In genomic region chr1:39691061-39691460, GRCm38 (mm10) we compare ENCODE assay signal across 30 mouse cellular contexts. TPM values are rescaled to one million over a fixed set of nuclear protein-coding genes. Genes with fewer than 3 reads are reported as not detected.
DNase-seq lines count a peak whose midpoint lies in the region; ATAC-seq and TF ChIP-seq lines count a peak whose summit lies in the region.
"Had no signal": no experiment of that assay in that cellular context is flagged by ENCODE, and none has a peak within 500 bp of the region (broad histone marks: within the 10 kb centered on the region; RNA-seq: fewer than 3 reads in every experiment).

No protein-coding gene starts in this region.

- H3K9me3 ChIP-seq in heart, embryonic 10.5 days, result no peaks in the 10 kb centered on the region
- H3K9me3 ChIP-seq in midbrain, embryonic 11.5 days (ENCODE audit: control insufficient read depth, low read length), result no peaks in the 10 kb centered on the region
- H3K9me3 ChIP-seq in midbrain, postnatal 0 days (ENCODE audit: low read length), result no peaks in the 10 kb centered on the region
- H3K9me3 ChIP-seq in limb, embryonic 10.5 days (replicated peaks), result no peaks in the 10 kb centered on the region
- no peaks in the 10 kb centered on the region for H3K9me3 ChIP-seq in limb, embryonic 13.5 days
- H3K9me3 ChIP-seq: forebrain, embryonic 12.5 days; G1E; heart, embryonic 13.5 days; hindbrain, embryonic 10.5 days; hindbrain, embryonic 13.5 days; intestine, embryonic 15.5 days had no signal

- no peak for ATAC-seq in midbrain, embryonic 11.5 days (ENCODE audit: low FRiP score)
- no peak for ATAC-seq in midbrain, postnatal 0 days (ENCODE audit: low FRiP score)
- ATAC-seq in limb, embryonic 13.5 days (ENCODE audit: low FRiP score, low read depth), result no peak
- no peak for ATAC-seq in frontal cortex, adult (ENCODE audit: low TSS enrichment)
- ATAC-seq: forebrain, embryonic 16.5 days; hindbrain, embryonic 16.5 days; intestine, embryonic 15.5 days; Patski had no signal

- no peak overlapping the region for H3K9ac ChIP-seq in midbrain, embryonic 11.5 days (ENCODE audit: low read length)
- no peak overlapping the region for H3K9ac ChIP-seq in midbrain, postnatal 0 days (replicated peaks; ENCODE audit: low read length, poor library complexity, severe bottlenecking)
- H3K9ac ChIP-seq in limb, embryonic 13.5 days, result no peak overlapping the region
- H3K9ac ChIP-seq: forebrain, embryonic 12.5 days; heart, embryonic 13.5 days; hindbrain, embryonic 13.5 days; intestine, embryonic 15.5 days had no signal

- H3K36me3 ChIP-seq in heart, embryonic 10.5 days, result no peaks in the 10 kb centered on the region
- H3K36me3 ChIP-seq in midbrain, embryonic 11.5 days (ENCODE audit: control insufficient read depth, insufficient read depth, low read length), result no peaks in the 10 kb centered on the region
- no peaks in the 10 kb centered on the region for H3K36me3 ChIP-seq in midbrain, postnatal 0 days (ENCODE audit: insufficient read depth, low read length)
- H3K36me3 ChIP-seq in limb, embryonic 10.5 days, result no peaks in the 10 kb centered on the region
- no peaks in the 10 kb centered on the region for H3K36me3 ChIP-seq in limb, embryonic 13.5 days
- H3K36me3 ChIP-seq: forebrain, embryonic 12.5 days; G1E; heart, embryonic 13.5 days; hindbrain, embryonic 10.5 days; hindbrain, embryonic 13.5 days; intestine, embryonic 15.5 days had no signal

- intact Hi-C loops in heart, postnatal 25 days (cut with DNase I), result no loop called here

- 40% methylated on average over 4 of the region's 4 CpGs for WGBS in heart, embryonic 10.5 days
- 55% methylated on average over 4 of the region's 4 CpGs for WGBS in midbrain, embryonic 11.5 days
- 58% methylated on average over 4 of the region's 4 CpGs for WGBS in midbrain, postnatal 0 days
- WGBS in limb, embryonic 10.5 days, result 35% methylated on average over 4 of the region's 4 CpGs
- 27% methylated on average over 4 of the region's 4 CpGs for WGBS in limb, embryonic 13.5 days

- H3K4me2 ChIP-seq in midbrain, embryonic 11.5 days, result no peak overlapping the region
- H3K4me2 ChIP-seq in midbrain, postnatal 0 days (ENCODE audit: low read depth, low read length, poor library complexity, severe bottlenecking), result no peak overlapping the region
- H3K4me2 ChIP-seq in limb, embryonic 13.5 days (replicated peaks), result no peak overlapping the region
- H3K4me2 ChIP-seq: forebrain, embryonic 12.5 days; heart, embryonic 13.5 days; hindbrain, embryonic 13.5 days; intestine, embryonic 15.5 days had no signal

- H3K4me3 ChIP-seq in heart, embryonic 10.5 days, result no peak overlapping the region
- H3K4me3 ChIP-seq in midbrain, embryonic 11.5 days (ENCODE audit: low read depth, low read length), result no peak overlapping the region
- no peak overlapping the region for H3K4me3 ChIP-seq in midbrain, postnatal 0 days (ENCODE audit: low read depth, low read length)
- no peak overlapping the region for H3K4me3 ChIP-seq in limb, embryonic 10.5 days
- no peak overlapping the region for H3K4me3 ChIP-seq in limb, embryonic 13.5 days
- H3K4me3 ChIP-seq: forebrain, embryonic 12.5 days; gastrocnemius, adult 2 months; heart, embryonic 13.5 days; hindbrain, embryonic 10.5 days; hindbrain, embryonic 13.5 days; intestine, embryonic 15.5 days had no signal

- DNase-seq in heart, embryonic 10.5 days (ENCODE audit: low spot score), result no peak
- DNase-seq in heart, postnatal 25 days (ENCODE audit: low spot score), result no peak
- DNase-seq in midbrain, embryonic 11.5 days (ENCODE audit: low spot score, missing footprints), result peak; percentile 68
- DNase-seq in midbrain, postnatal 0 days (ENCODE audit: low spot score), result no peak
- DNase-seq in limb, embryonic 10.5 days (ENCODE audit: low spot score), result no peak
- no peak for DNase-seq in cerebellum, adult 9-10 months
- DNase-seq: adrenal gland, adult 2 months; adrenal gland, postnatal 25 days; B cell, adult 2 months; cerebellum, adult 11-12 months; cerebellum, adult 8-10 months; cerebellum, postnatal 25 days; gastrocnemius, adult 2 months; gastrocnemius, postnatal 14 days; heart, adult 11 months; heart, postnatal 36 days; kidney, adult 11 months had no signal

- H3K4me1 ChIP-seq in heart, embryonic 10.5 days, result peaks cover 49% of the 10 kb centered on the region
- H3K4me1 ChIP-seq in midbrain, embryonic 11.5 days (ENCODE audit: control insufficient read depth, insufficient read depth, low read length), result peaks cover 10% of the 10 kb centered on the region
- no peaks in the 10 kb centered on the region for H3K4me1 ChIP-seq in midbrain, postnatal 0 days (ENCODE audit: insufficient read depth, low read length)
- H3K4me1 ChIP-seq in limb, embryonic 10.5 days, result peaks cover 23% of the 10 kb centered on the region
- H3K4me1 ChIP-seq in limb, embryonic 13.5 days, result peaks cover 34% of the 10 kb centered on the region

- H3K27me3 ChIP-seq in heart, embryonic 10.5 days (ENCODE audit: insufficient read depth, poor library complexity, severe bottlenecking), result peaks cover 7% of the 10 kb centered on the region; the same call in 1 of the 2 replicates
- no peaks in the 10 kb centered on the region for H3K27me3 ChIP-seq in midbrain, embryonic 11.5 days (ENCODE audit: control insufficient read depth, insufficient read depth, low read length)
- no peaks in the 10 kb centered on the region for H3K27me3 ChIP-seq in midbrain, postnatal 0 days (ENCODE audit: insufficient read depth, low read length)
- H3K27me3 ChIP-seq in limb, embryonic 10.5 days (ENCODE audit: low read depth, poor library complexity, severe bottlenecking), result peaks cover 6% of the 10 kb centered on the region; the same call in 1 of the 2 replicates
- no peaks in the 10 kb centered on the region for H3K27me3 ChIP-seq in limb, embryonic 13.5 days
- H3K27me3 ChIP-seq: CH12.LX; forebrain, embryonic 12.5 days; intestine, embryonic 15.5 days; Patski had no signal

- 0 out of 2 replicates have a peak overlapping the region, but pooled peaks have one; percentile 44 for H3K27ac ChIP-seq in heart, embryonic 10.5 days
- H3K27ac ChIP-seq in midbrain, embryonic 11.5 days (ENCODE audit: low read depth, low read length), result no peak overlapping the region
- H3K27ac ChIP-seq in midbrain, postnatal 0 days (ENCODE audit: low read depth, low read length), result no peak overlapping the region
- peak overlapping the region; percentile 14; the same call in 1 of the 2 replicates for H3K27ac ChIP-seq in limb, embryonic 10.5 days
- H3K27ac ChIP-seq in limb, embryonic 13.5 days, result 0 out of 2 replicates have a peak overlapping the region, but pooled peaks have one; percentile 15
- H3K27ac ChIP-seq: forebrain, embryonic 12.5 days; gastrocnemius, adult 2 months; heart, embryonic 13.5 days; hindbrain, embryonic 10.5 days; hindbrain, embryonic 13.5 days; intestine, embryonic 15.5 days had no signal

- TF ChIP-seq CTCF in midbrain, postnatal 0 days (IDR thresholded peaks at IDR 0.05), result no peak

RNA-seq across cellular contexts. Expression of gene Rfx8, which starts 29.7 kb away (rescaled TPM):
- 0.73 and 1.4 TPM in 2 replicates for polyA plus RNA-seq in heart, embryonic 10.5 days (2016; fragmentation: Nextera tagmentation; extraction: Ambion mirVana)
- total RNA-seq in heart, postnatal 25 days (2021), result under 1 TPM; 0.34 to 0.36 TPM
- 0.15 and 0.39 TPM in 2 replicates for polyA plus RNA-seq in midbrain, embryonic 11.5 days (2014; fragmentation: Nextera tagmentation; extraction: Ambion mirVana)
- 0.52 and 0.66 TPM in 2 replicates for total RNA-seq in midbrain, postnatal 0 days (2014; rRNA removed)
- 0.28 and 0.39 TPM in 2 replicates for polyA plus RNA-seq in midbrain, postnatal 0 days (2015; fragmentation: Nextera tagmentation; extraction: Ambion mirVana)
- polyA plus RNA-seq in limb, embryonic 10.5 days (2016; fragmentation: Nextera tagmentation; extraction: Ambion mirVana), result 0.35 and 0.79 TPM in 2 replicates
- polyA plus RNA-seq in limb, embryonic 13.5 days (2015; fragmentation: Nextera tagmentation; extraction: Ambion mirVana), result 1.2 and 1.4 TPM in 2 replicates
- total RNA-seq: adrenal gland, adult 2 months; CH12.LX; gastrocnemius, adult 2 months had no signal
- polyA plus RNA-seq: forebrain, embryonic 12.5 days; G1E; Patski had no signal

RNA-seq across cellular contexts. Expression of gene Creg2, which starts 39.8 kb away (rescaled TPM):
- 0.04 and 0.06 TPM in 2 replicates for polyA plus RNA-seq in heart, embryonic 10.5 days (2016; fragmentation: Nextera tagmentation; extraction: Ambion mirVana)
- not detected for total RNA-seq in heart, postnatal 25 days (2021)
- polyA plus RNA-seq in midbrain, embryonic 11.5 days (2014; fragmentation: Nextera tagmentation; extraction: Ambion mirVana), result 0.41 and 0.82 TPM in 2 replicates
- 24.3 and 25.9 TPM in 2 replicates for total RNA-seq in midbrain, postnatal 0 days (2014; rRNA removed)
- polyA plus RNA-seq in midbrain, postnatal 0 days (2015; fragmentation: Nextera tagmentation; extraction: Ambion mirVana), result 13.6 and 14.6 TPM in 2 replicates
- polyA plus RNA-seq in limb, embryonic 10.5 days (2016; fragmentation: Nextera tagmentation; extraction: Ambion mirVana), result 0.06 TPM in 1 of 2 replicates, not detected in the other
- polyA plus RNA-seq in limb, embryonic 13.5 days (2015; fragmentation: Nextera tagmentation; extraction: Ambion mirVana), result 0.13 and 0.15 TPM in 2 replicates
- total RNA-seq: CH12.LX; common myeloid progenitor, adult 5-6 weeks; heart, postnatal 36 days had no signal
- polyA plus RNA-seq: G1E; heart, embryonic 13.5 days; Patski had no signal

Comparison
In these comparisons a context has a peak if more than half of its experiments do, and no peak if none do; other contexts are left out.
1. H3K27ac ChIP-seq: peak in heart, embryonic 10.5 days (single experiment), limb, embryonic 10.5 days (single experiment) and limb, embryonic 13.5 days (single experiment); none in midbrain, embryonic 11.5 days (single experiment) and midbrain, postnatal 0 days (single experiment).